Mouse (Mus musculus) CH12.LX (cell line): ENCODE results near the gene Nfx1. TPM values are rescaled to one million over a fixed set of nuclear protein-coding genes. Genes with fewer than 3 reads are reported as not detected.

Experiments used
- DNase-seq: peaks from one replicate; pipeline ENCODE4 v3.0.0-alpha.2; 2013; ENCODE audit errors: extremely low read depth
- H3K27ac ChIP-seq: 2 replicates; pipeline ENCODE4 v1.5.1; 2012; ENCODE audit warnings: low read depth, mild to moderate bottlenecking, control low read depth, moderate library complexity; ENCODE audit not compliant: insufficient read depth
- H3K27me3 ChIP-seq: replicated peaks from 2 replicates; pipeline ENCODE3; 2012; ENCODE audit warnings: inconsistent platforms
- H3K36me3 ChIP-seq, 2 experiments: replicated peaks in 1 of 2; 2 replicates each; pipeline versions ENCODE3 to v1.6.1; 2012; ENCODE audit warnings: inconsistent platforms in 1 of 2, low read length in 1 of 2, mild to moderate bottlenecking in 1 of 2, mixed read lengths in 1 of 2, moderate library complexity in 1 of 2; ENCODE audit not compliant: control insufficient read depth in 1 of 2, insufficient read depth in 1 of 2
- H3K4me1 ChIP-seq, 2 experiments: 2 replicates each; pipeline ENCODE4 v1.6.1; 2012; ENCODE audit warnings: inconsistent platforms in 1 of 2, moderate library complexity in 1 of 2; ENCODE audit not compliant: insufficient read depth in 2 of 2, control insufficient read depth in 1 of 2
- H3K4me2 ChIP-seq: 2 replicates; pipeline ENCODE4 v1.6.1; 2012; ENCODE audit warnings: low read depth, mild to moderate bottlenecking, control low read depth; ENCODE audit not compliant: poor library complexity, insufficient read depth, severe bottlenecking
- H3K4me3 ChIP-seq, 3 experiments: fragments of 150-350 bp in 1 of 3; sonication (generic) in 1 of 3; replicated peaks in 1 of 3; 2 replicates each; pipeline versions ENCODE3 to v1.5.1; 2011 to 2012; ENCODE audit warnings: low read depth in 2 of 3, low read length in 2 of 3, mild to moderate bottlenecking in 2 of 3, moderate library complexity in 2 of 3, control low read depth in 1 of 3, improper control_type of control experiment in 1 of 3, inconsistent platforms in 1 of 3, mixed read lengths in 1 of 3; ENCODE audit not compliant: poor library complexity in 1 of 3
- H3K79me2 ChIP-seq: replicated peaks from 2 replicates; pipeline ENCODE4 v1.6.1; 2012; ENCODE audit warnings: mild to moderate bottlenecking, moderate library complexity; ENCODE audit not compliant: control insufficient read depth, poor library complexity, insufficient read depth, severe bottlenecking; ENCODE audit errors: extremely low read depth
- H3K9ac ChIP-seq: 2 replicates; pipeline ENCODE4 v1.6.1; 2012; ENCODE audit warnings: low read depth, mild to moderate bottlenecking, control low read depth, moderate library complexity; ENCODE audit not compliant: insufficient read depth
- H3K9me3 ChIP-seq: replicated peaks from 2 replicates; pipeline ENCODE3; 2012; ENCODE audit warnings: low read length, inconsistent platforms, mixed read lengths
- CHD2 ChIP-seq: IDR thresholded peaks from 2 replicates; pipeline ENCODE4 v1.6.1; 2011; ENCODE audit warnings: low read length, improper control_type of control experiment
- CTCF ChIP-seq, 2 experiments: IDR thresholded peaks in 1 of 2; conservative IDR thresholded peaks in 1 of 2; 2 replicates each; pipeline ENCODE4 v1.5.1; 2011 to 2012; ENCODE audit warnings: low read depth in 2 of 2, low read length in 2 of 2, improper control_type of control experiment in 1 of 2, inconsistent platforms in 1 of 2, mild to moderate bottlenecking in 1 of 2, moderate library complexity in 1 of 2
- E2F4 ChIP-seq: IDR thresholded peaks from 2 replicates; pipeline ENCODE4 v1.6.1; 2011; ENCODE audit warnings: low read depth, low read length, improper control_type of control experiment; ENCODE audit not compliant: insufficient replicate concordance
- GABPA ChIP-seq: IDR thresholded peaks from 2 replicates; pipeline ENCODE4 v1.6.1; 2012; ENCODE audit warnings: low read depth, low read length, improper control_type of control experiment, inconsistent platforms; ENCODE audit not compliant: insufficient replicate concordance
- IRF4 ChIP-seq: IDR thresholded peaks from 2 replicates; pipeline ENCODE4 v1.6.1; 2014; ENCODE audit warnings: low read depth, mild to moderate bottlenecking, inconsistent platforms, low read length, improper control_type of control experiment
- JUN ChIP-seq: IDR thresholded peaks from 2 replicates; pipeline ENCODE4 v1.6.1; 2011; ENCODE audit warnings: low read depth, mild to moderate bottlenecking, low read length, improper control_type of control experiment, moderate library complexity; ENCODE audit not compliant: insufficient read depth
- KAT2A ChIP-seq: IDR thresholded peaks from 2 replicates; pipeline ENCODE4 v1.6.1; 2012; ENCODE audit warnings: low read length, improper control_type of control experiment, inconsistent platforms; ENCODE audit not compliant: insufficient replicate concordance
- MAX ChIP-seq: IDR thresholded peaks from 2 replicates; pipeline ENCODE4 v1.6.1; 2011; ENCODE audit warnings: low read length, improper control_type of control experiment
- MAZ ChIP-seq: IDR thresholded peaks from 2 replicates; pipeline ENCODE4 v1.6.1; 2012; ENCODE audit warnings: low read depth, mild to moderate bottlenecking, inconsistent platforms, low read length, improper control_type of control experiment, moderate library complexity
- NELFE ChIP-seq: IDR thresholded peaks from 2 replicates; pipeline ENCODE4 v1.6.1; 2011; ENCODE audit warnings: low read depth, low read length, improper control_type of control experiment
- POLR2AphosphoS2 ChIP-seq: IDR thresholded peaks from 2 replicates; pipeline ENCODE4 v1.6.1; 2011; ENCODE audit warnings: low read depth, low read length, improper control_type of control experiment
- RAD21 ChIP-seq: IDR thresholded peaks from 2 replicates; pipeline ENCODE4 v1.6.1; 2011; ENCODE audit warnings: low read depth, mild to moderate bottlenecking, low read length, improper control_type of control experiment, moderate library complexity
- TBP ChIP-seq: conservative IDR thresholded peaks from 2 replicates; pipeline ENCODE4 v1.6.1; 2011; ENCODE audit warnings: low read depth, low read length, improper control_type of control experiment
- TCF12 ChIP-seq: IDR thresholded peaks from 2 replicates; pipeline ENCODE4 v1.6.1; 2014; ENCODE audit warnings: low read depth, mild to moderate bottlenecking, inconsistent platforms, low read length, improper control_type of control experiment
- UBTF ChIP-seq: IDR thresholded peaks from 2 replicates; pipeline ENCODE4 v1.6.1; 2012; ENCODE audit warnings: low read depth, mild to moderate bottlenecking, inconsistent platforms, low read length, improper control_type of control experiment, moderate library complexity
- USF1 ChIP-seq: IDR thresholded peaks from 2 replicates; pipeline ENCODE4 v1.6.1; 2014; ENCODE audit warnings: low read depth, mild to moderate bottlenecking, inconsistent platforms, low read length, improper control_type of control experiment
- ZC3H11A ChIP-seq: IDR thresholded peaks from 2 replicates; pipeline ENCODE4 v1.6.1; 2012; ENCODE audit warnings: low read depth, mild to moderate bottlenecking, inconsistent platforms, low read length, improper control_type of control experiment
- ZNF384 ChIP-seq: IDR thresholded peaks from 2 replicates; pipeline ENCODE4 v1.6.1; 2012; ENCODE audit warnings: low read depth, low read length, improper control_type of control experiment, inconsistent platforms
- dilution Hi-C: fragments of 300-500 bp; cut with MboI; formaldehyde crosslinking; loops from 2 replicates; pipeline ENCODE4 v1.14.3; 2020; ENCODE audit warnings: low sequenced_read_pairs; ENCODE audit not compliant: extremely low pct_unique_long_range_greater_than_20kb, extremely low pct_ligation_motif_present
- in situ Hi-C: fragments of 300-500 bp; cut with MboI; formaldehyde crosslinking; loops from 3 replicates; pipeline ENCODE4 v1.14.3; 2019; ENCODE audit warnings: low sequenced_read_pairs, low pct_ligation_motif_present, low pct_unique_long_range_greater_than_20kb, mixed read lengths
- polyA plus RNA-seq: library from polyadenylated mRNA; unstranded; fragments of >175 nt; gene quantifications from 2 replicates; pipeline ENCODE4 v1.2.1, GENCODE M21; 2012; ENCODE audit warnings: low read depth; ENCODE audit not compliant: insufficient read length
- total RNA-seq, 2 experiments: library from RNA; depleted of rRNA; stranded (reverse); fragments of 300-350 nt in 1 of 2; fragments of >200 nt in 1 of 2; gene quantifications; 2 replicates each; pipeline ENCODE4 v1.2.3; 2012 to 2014

Nfx1 gene
- total and polyA plus RNA-seq, 3 experiments: 55.5 to 89.8 (median 70.5) TPM

DNA sequence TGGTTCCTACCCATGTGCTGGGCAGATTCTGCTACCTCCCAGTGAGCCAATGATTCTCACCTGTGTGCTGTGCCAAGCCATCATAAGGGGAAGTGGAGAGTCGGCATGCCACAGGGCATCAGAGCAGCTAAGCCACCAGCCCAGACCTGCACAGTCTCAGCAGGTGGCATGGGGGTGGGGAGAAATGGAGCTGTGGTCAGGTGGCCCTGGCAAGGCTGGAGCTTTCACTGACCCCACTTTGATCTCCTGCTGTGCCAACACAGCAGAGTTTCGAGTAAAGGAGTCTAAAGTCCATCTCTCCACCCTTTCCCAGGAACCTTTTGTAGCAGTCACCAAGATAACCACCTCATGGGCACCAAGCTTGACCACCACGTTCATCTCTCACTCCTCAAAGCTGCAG is 57.2 kb downstream of the Nfx1 start:
- Histone ChIP-seq H3K4me2 (no peak overlapping the region), H3K9me3 (no peaks in the 10 kb centered on the region), H3K4me1 (peaks cover 5 to 28% of the 10 kb centered on the region in 2 experiments), H3K4me3 (no peak overlapping the region), H3K36me3 (peaks cover 34 to 79% of the 10 kb centered on the region in 2 experiments), H3K27me3 (no peaks in the 10 kb centered on the region), H3K9ac (no peak overlapping the region), H3K79me2 (no peaks in the 10 kb centered on the region), H3K27ac (no peak overlapping the region)
- no peak for DNase-seq
- TF ChIP-seq IRF4: no peak
- no peak for TF ChIP-seq POLR2AphosphoS2
- no peak for TF ChIP-seq GABPA
- TF ChIP-seq CHD2: no peak
- TF ChIP-seq ZNF384: no peak
- no peak for TF ChIP-seq ZC3H11A
- no peak for TF ChIP-seq E2F4
- TF ChIP-seq JUN: no peak
- no peak for TF ChIP-seq TCF12
- TF ChIP-seq NELFE: no peak
- TF ChIP-seq USF1: no peak
- TF ChIP-seq RAD21: no peak
- no peak for TF ChIP-seq TBP
- TF ChIP-seq MAX: no peak
- TF ChIP-seq MAZ: no peak
- TF ChIP-seq UBTF: no peak
- no peak for TF ChIP-seq KAT2A
- in situ Hi-C loops: no loop called here
- dilution Hi-C loops: no loop called here

DNA sequence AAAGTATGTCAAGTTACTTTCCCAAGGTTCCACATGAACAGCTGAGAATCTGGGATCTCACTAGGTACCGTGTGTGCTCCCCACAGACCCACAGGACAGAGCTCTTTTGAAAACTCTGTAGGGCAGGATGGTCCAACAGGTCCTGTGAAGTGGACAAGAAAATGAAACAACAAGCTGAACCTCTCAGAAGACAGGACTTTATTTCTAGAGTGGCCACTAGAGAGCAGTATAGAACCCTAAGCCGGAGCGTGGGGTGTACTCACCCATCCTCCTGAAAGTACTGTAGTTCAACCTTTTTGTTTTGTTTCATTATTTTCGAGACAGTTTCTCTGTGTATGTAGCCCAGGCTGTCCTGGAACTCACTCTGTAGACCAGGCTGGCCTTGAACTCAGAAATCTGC is 57.6 kb downstream of the Nfx1 start:
- dilution Hi-C loops: no loop called here
- Histone ChIP-seq H3K4me3 (no peak overlapping the region), H3K27ac (no peak overlapping the region), H3K9me3 (no peaks in the 10 kb centered on the region), H3K27me3 (no peaks in the 10 kb centered on the region), H3K79me2 (no peaks in the 10 kb centered on the region), H3K4me2 (no peak overlapping the region)
- TF ChIP-seq CTCF (conservative IDR thresholded peaks at IDR 0.05 in 1 of 2, IDR thresholded peaks at IDR 0.05 in 1 of 2; ENCODE audit: low read depth in 2 of 2, low read length in 2 of 2) (peak; percentile 50 to 62), UBTF (no peak), RAD21 (peak; percentile 8)
- TF ChIP-seq, all 38 proteins: peak for 2
- in situ Hi-C loops: no loop called here
- Histone ChIP-seq H3K9ac (no peak overlapping the region), H3K4me1 (peaks cover 5 to 28% of the 10 kb centered on the region in 2 experiments), H3K36me3 (peaks cover 30 to 76% of the 10 kb centered on the region in 2 experiments)
- DNase-seq: peak; percentile 51
